Comparison of ENCODE assay signal across 16 mouse cellular contexts in the genomic region with DNA sequence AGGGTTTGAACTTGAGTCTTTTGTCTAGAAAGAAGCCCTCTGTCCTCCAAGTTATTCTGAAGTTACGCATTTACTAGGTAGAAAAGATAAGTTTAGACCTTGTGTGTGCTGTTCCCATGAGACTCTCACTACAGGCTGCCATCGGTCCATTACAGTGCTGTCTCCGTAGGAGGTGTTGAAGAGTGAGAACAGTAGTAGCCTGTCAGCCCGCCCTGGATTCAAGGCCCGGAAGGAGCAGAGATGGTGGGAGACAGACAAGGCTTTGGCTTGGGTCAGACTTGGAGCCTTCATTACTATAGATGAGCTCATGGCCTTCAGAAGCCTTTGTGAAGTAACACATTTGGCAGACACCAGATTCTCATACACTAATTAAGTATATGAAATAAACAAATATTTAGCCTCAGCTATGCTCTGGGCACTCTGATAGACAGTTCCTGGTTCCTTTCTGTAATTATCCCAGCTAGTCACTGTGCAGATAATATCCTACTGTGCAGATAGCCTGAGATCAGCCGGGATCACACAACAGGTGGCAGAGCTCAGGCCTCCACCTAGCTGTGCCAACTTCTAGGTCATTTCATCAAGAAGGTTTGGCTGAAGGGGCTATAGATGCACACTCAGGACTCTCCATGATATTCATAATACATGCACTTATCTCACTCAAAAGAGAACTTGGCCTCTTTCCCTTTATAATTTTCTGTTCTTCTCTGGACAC.
"Had no signal": no experiment of that assay in that cellular context is flagged by ENCODE, and none has a peak within 500 bp of the region (broad histone marks: within the 10 kb centered on the region; RNA-seq: fewer than 3 reads in every experiment).

No protein-coding gene starts in this region.

- H3K9me3 ChIP-seq: limb, embryonic 12.5 days; liver, embryonic 13.5 days; midbrain, embryonic 10.5 days; neural tube, embryonic 12.5 days had no signal

- H3K27ac ChIP-seq: limb, embryonic 12.5 days; liver, embryonic 13.5 days; midbrain, embryonic 10.5 days; neural tube, embryonic 12.5 days had no signal

- H3K27me3 ChIP-seq: limb, embryonic 12.5 days; liver, embryonic 13.5 days; neural tube, embryonic 12.5 days had no signal

- DNase-seq: kidney, adult 8-10 months; kidney, postnatal 25 days; liver; liver, embryonic 13.5 days; liver, postnatal 0 days; midbrain, embryonic 14.5 days; retina, postnatal 1 day; right cerebral cortex, postnatal 4 days; spleen, adult 18-20 months; thymus, adult 18-20 months; thymus, postnatal 14 days had no signal

- H3K4me2 ChIP-seq: limb, embryonic 12.5 days; liver, embryonic 13.5 days; neural tube, embryonic 12.5 days had no signal

- ATAC-seq: intestine, postnatal 0 days; liver, postnatal 0 days had no signal

- H3K9ac ChIP-seq: limb, embryonic 12.5 days; liver, embryonic 13.5 days; liver, postnatal 0 days; neural tube, embryonic 12.5 days had no signal

- H3K4me3 ChIP-seq: limb, embryonic 12.5 days; liver, embryonic 13.5 days; midbrain, embryonic 10.5 days; myocyte; neural tube, embryonic 12.5 days had no signal
